Mouse (Mus musculus): Measurements from ENCODE around the gene Ttc21b. TPM values are rescaled to one million over a fixed set of nuclear protein-coding genes. Genes with fewer than 3 reads are reported as not detected.

The Ttc21b gene
- 2.2 and 2.3 TPM in 2 replicates for polyA plus RNA-seq (2015; fragmentation: Nextera tagmentation; extraction: Ambion mirVana)

DNA sequence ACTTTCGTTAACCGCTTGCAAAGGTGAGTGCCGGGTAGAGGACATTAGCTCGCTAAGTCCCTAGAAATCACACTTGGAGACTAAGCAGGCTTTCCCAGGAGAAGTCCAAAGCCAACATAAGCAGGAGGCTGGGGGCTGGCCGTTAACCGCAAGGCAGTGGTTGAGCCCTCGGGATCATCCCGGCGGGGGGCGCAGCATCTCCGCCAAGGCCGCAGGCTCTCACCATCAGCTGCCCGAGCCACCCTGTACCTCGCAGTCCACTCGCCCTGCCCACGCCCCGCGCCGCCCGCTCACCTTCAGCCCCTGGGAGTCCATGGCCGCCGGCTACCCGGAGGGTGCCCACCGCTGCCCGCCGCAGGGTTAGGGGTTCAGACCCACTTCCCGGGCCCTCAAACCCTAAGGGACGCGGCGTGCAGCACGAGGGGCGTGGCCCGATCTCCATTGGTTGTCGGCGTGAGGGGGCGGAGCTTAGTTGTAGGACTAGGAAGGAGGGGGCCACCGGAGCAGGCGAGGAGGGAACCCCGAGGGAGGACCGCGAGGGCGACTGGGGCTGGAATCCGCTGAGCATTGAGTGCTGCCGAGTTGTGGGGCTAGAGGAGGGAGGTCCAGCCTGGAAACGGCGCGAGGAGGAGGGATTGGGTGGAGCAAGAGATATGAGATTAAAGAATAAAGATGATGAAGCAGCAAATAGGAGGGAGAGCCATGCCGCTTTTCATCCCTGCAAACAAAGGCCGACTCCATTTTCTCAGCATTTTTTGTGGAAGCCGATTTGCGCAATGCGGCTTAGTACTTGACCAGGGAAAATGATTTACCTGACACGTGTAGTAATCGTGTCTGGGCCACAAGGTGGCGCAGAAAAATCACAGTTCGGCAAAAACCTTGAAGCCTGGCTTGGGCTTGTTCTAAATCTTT is at the start of gene Ttc21b:
Gene Ttc21b (minus strand): TSS at position 398 of the 912 bp plus-strand sequence.

Other genes starting within 250 kb of the Ttc21b start
- 0.37 and 0.40 TPM in 2 replicates for gene Galnt3, start 131.6 kb downstream of the Ttc21b start, polyA plus RNA-seq (2015; fragmentation: Nextera tagmentation; extraction: Ambion mirVana)
- 0.12 TPM in 1 of 2 replicates, not detected in the other for gene Scn1a, start 184.2 kb upstream of the Ttc21b start, polyA plus RNA-seq (2015; fragmentation: Nextera tagmentation; extraction: Ambion mirVana)